Mouse (Mus musculus) liver, embryonic 11.5 days (tissue): ENCODE data around the gene Ylpm1. TPM values are rescaled to one million over a fixed set of nuclear protein-coding genes. Genes with fewer than 3 reads are reported as not detected.

ENCODE experiments used
- ATAC-seq: fragments of 200-750 bp; cut with Nextera tagmentation; replicated peaks from 2 replicates; pipeline ENCODE4 v1.8.0; 2017; ENCODE audit warnings: moderate number of reproducible peaks, mild to moderate bottlenecking, moderate TSS enrichment, moderate library complexity; ENCODE audit not compliant: low FRiP score
- DNase-seq: peaks from one replicate; pipeline ENCODE4 v3.0.0-alpha.2; 2017; ENCODE audit warnings: low spot score
- H3K27ac ChIP-seq: fragments of 300-500 bp; sonication (generic); 2 replicates; pipeline ENCODE4 v1.5.1; 2014; ENCODE audit warnings: mild to moderate bottlenecking, low read depth, low read length, control low read depth
- H3K27me3 ChIP-seq: fragments of 300-500 bp; sonication (generic); replicated peaks from 2 replicates; pipeline ENCODE4 v1.6.1; 2014; ENCODE audit warnings: low read length, mixed read lengths; ENCODE audit not compliant: control insufficient read depth, insufficient read depth
- H3K36me3 ChIP-seq: fragments of 300-500 bp; sonication (generic); 2 replicates; pipeline ENCODE4 v1.6.1; 2014; ENCODE audit warnings: mild to moderate bottlenecking, low read length, moderate library complexity, mixed read lengths; ENCODE audit not compliant: control insufficient read depth, insufficient read depth
- H3K4me1 ChIP-seq: fragments of 300-500 bp; sonication (generic); replicated peaks from 2 replicates; pipeline ENCODE4 v1.6.1; 2014; ENCODE audit warnings: low read length, mixed read lengths; ENCODE audit not compliant: control insufficient read depth, insufficient read depth
- H3K4me2 ChIP-seq: fragments of 300-500 bp; sonication (generic); 2 replicates; pipeline ENCODE4 v1.6.1; 2014; ENCODE audit warnings: mild to moderate bottlenecking, control low read depth, moderate library complexity
- H3K4me3 ChIP-seq: fragments of 300-500 bp; sonication (generic); 2 replicates; pipeline ENCODE4 v1.5.1; 2014; ENCODE audit warnings: low read depth, low read length, control low read depth
- H3K9ac ChIP-seq: fragments of 300-500 bp; sonication (generic); 2 replicates; pipeline ENCODE4 v1.6.1; 2014; ENCODE audit warnings: low read depth, low read length, control low read depth
- H3K9me3 ChIP-seq: fragments of 300-500 bp; sonication (generic); 2 replicates; pipeline ENCODE4 v1.6.1; 2016; ENCODE audit warnings: low read length, inconsistent platforms, mixed read lengths; ENCODE audit not compliant: control insufficient read depth
- WGBS: fragments of 180-500 bp; shearing (Covaris S2); extraction: QIAGEN DNeasy Blood & Tissue Kit; methylation state at CpG from one replicate; pipeline ENCODE4 v1.1.7; 2014; 5-methylcytosine and 5-hydroxymethylcytosine counted together
- polyA plus RNA-seq: library from polyadenylated mRNA; unstranded; fragments of >200 nt; fragmentation: Nextera tagmentation; extraction: Ambion mirVana; gene quantifications from 2 replicates; pipeline ENCODE4 v1.2.1, GENCODE M21; 2014

Ylpm1 gene
- polyA plus RNA-seq, 1 experiment from 2014 or later, result 30.7 TPM

DNA sequence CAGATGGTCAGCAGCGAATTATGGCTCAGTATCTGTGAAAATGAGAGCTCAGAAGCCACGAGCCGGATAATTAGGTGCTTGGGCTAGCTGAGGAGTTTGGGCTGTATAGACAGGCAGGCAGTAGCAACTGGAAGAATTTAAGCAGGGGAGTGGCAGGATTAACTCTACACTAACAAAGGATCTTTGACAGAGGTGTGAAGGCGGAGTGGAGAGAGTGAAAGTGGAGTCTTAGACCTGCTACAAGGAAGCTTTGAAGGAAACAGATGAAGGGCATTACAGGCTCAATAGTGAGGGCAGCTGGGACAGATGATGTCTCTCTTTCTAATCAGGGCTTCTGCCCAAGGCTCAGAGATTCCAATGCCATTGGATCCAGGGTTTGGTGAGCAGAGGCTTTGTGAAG lies 113.3 kb downstream of the Ylpm1 start:
- H3K4me3 ChIP-seq, result no peak overlapping the region
- ATAC-seq (no peak), DNase-seq (no peak)
- H3K27ac ChIP-seq, result 0 out of 2 replicates have a peak overlapping the region, but pooled peaks have one; percentile 85
- 0 out of 2 replicates have a peak, but pooled peaks cover 2% of the 10 kb centered on the region for H3K36me3 ChIP-seq
- peak overlapping the region; percentile 72 for H3K4me2 ChIP-seq
- no peaks in the 10 kb centered on the region for H3K27me3 ChIP-seq
- 72% methylated on average over 4 of the region's 4 CpGs for WGBS
- peaks cover 38% of the 10 kb centered on the region for H3K4me1 ChIP-seq
- no peaks in the 10 kb centered on the region for H3K9me3 ChIP-seq
- 0 out of 2 replicates have a peak overlapping the region, but pooled peaks have one; percentile 35 for H3K9ac ChIP-seq

GRCm38 (mm10) chr12:85110011-85110697 lies 114.0 kb downstream of the Ylpm1 start:
- Histone ChIP-seq H3K4me1 (peaks cover 38% of the 10 kb centered on the region), H3K4me3 (peak overlapping the region; percentile 78), H3K27me3 (no peaks in the 10 kb centered on the region), H3K4me2 (peak overlapping the region; percentile 72), H3K9ac (peak overlapping the region; percentile 82), H3K27ac (peak overlapping the region; percentile 85), H3K9me3 (no peaks in the 10 kb centered on the region), H3K36me3 (0 out of 2 replicates have a peak, but pooled peaks cover 2% of the 10 kb centered on the region)
- DNase-seq (no peak), ATAC-seq (no peak; the same call in none of the 2 replicates)
- 13% methylated on average over 18 of the region's 18 CpGs for WGBS

DNA sequence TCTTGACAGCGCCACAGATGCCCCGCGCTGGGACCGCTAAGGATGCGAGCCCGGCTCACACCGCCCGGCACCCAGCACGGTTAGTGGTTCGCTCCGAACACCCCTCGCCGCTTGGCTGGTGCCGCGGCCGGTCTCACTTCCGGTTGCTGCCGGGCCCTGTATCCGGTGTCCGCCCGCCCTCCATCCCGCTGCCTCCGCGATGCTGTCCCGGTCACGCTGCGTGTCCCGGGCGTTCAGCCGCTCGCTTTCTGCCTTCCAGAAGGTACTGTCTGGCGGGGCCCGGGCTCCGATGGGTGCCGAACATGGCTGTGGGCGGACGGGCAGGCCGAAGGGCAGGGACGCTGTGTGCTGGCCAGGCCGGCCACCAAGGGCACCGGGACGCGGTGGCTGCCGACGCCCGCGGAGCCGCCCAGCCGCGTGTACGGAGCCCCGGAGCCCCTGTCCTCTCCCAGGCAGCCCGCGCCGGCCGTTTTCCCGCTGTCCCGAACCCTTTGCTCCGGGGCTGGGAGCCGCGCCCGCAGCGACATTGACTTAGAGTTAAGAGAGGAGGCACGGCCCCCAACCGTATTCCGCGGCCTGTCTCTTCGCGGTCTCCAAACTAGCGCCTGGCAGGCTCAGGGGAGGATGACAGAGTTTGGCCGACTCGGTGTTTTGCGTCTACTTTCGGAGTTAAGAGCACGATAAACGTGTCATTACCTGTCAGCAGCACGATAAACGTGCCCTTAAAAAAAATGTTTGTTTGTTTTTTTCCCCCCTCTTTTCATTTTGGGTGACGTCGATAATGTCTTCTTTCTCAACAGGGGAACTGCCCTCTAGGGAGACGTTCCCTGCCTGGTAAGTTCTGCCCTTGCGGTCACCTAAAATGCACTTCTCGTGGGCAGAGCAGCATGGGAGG lies 114.8 kb downstream of the Ylpm1 start, which contains the start of the genes Prox2 and Dlst:
Gene Prox2, minus strand, starts transcription at position 62 of the 895 bp plus-strand sequence.
Gene Dlst, plus strand, starts transcription at position 136 of the 895 bp plus-strand sequence.
- Histone ChIP-seq H3K4me1 (peaks cover 38% of the 10 kb centered on the region), H3K4me3 (peak within 1 kb of the TSS; percentile 78), H3K9me3 (no peaks in the 10 kb centered on the region), H3K9ac (peak within 1 kb of the TSS; percentile 82), H3K4me2 (peak within 1 kb of the TSS; percentile 72), H3K27me3 (no peaks in the 10 kb centered on the region), H3K36me3 (peaks cover 4% of the 10 kb centered on the region; the same call in 1 of the 2 replicates), H3K27ac (peak within 1 kb of the TSS; percentile 85)
- under 1% methylated on average over 77 of the region's 83 CpGs for WGBS
- ATAC-seq (peak; percentile 91), DNase-seq (peak; percentile 92)

- peak overlapping the region; percentile 72 for H3K4me2 ChIP-seq
- peak overlapping the region; percentile 49 for H3K9ac ChIP-seq
Measured at GRCm38 (mm10) chr12:85112550-85113251, 116.6 kb downstream of the Ylpm1 start.

GRCm38 (mm10) chr12:85113337-85113736 lies 117.2 kb downstream of the Ylpm1 start:
- 89% methylated on average over 3 of the region's 3 CpGs for WGBS
- Histone ChIP-seq H3K4me1 (peaks cover 32% of the 10 kb centered on the region), H3K9me3 (no peaks in the 10 kb centered on the region), H3K9ac (peak overlapping the region; percentile 5; the same call in 1 of the 2 replicates), H3K4me2 (peak overlapping the region; percentile 72), H3K4me3 (peak overlapping the region; percentile 78), H3K36me3 (peaks cover 9% of the 10 kb centered on the region; the same call in 1 of the 2 replicates), H3K27ac (peak overlapping the region; percentile 14; the same call in 1 of the 2 replicates), H3K27me3 (no peaks in the 10 kb centered on the region)
- ATAC-seq (no peak), DNase-seq (no peak)

More at GRCm38 (mm10) chr12:85112550-85113251, 116.6 kb downstream of the Ylpm1 start:
- WGBS, result 75% methylated on average over 7 of the region's 7 CpGs
- no peak for DNase-seq
- ATAC-seq, result peak; percentile 63; the same call in 1 of the 2 replicates
- peak overlapping the region; percentile 78 for H3K4me3 ChIP-seq
- H3K4me1 ChIP-seq, result peaks cover 32% of the 10 kb centered on the region
- H3K36me3 ChIP-seq, result peaks cover 9% of the 10 kb centered on the region; the same call in 1 of the 2 replicates
- H3K27me3 ChIP-seq, result no peaks in the 10 kb centered on the region
- H3K9me3 ChIP-seq, result no peaks in the 10 kb centered on the region
- peak overlapping the region; percentile 14 for H3K27ac ChIP-seq

- Histone ChIP-seq H3K9ac (no peak overlapping the region), H3K27ac (no peak overlapping the region), H3K4me3 (no peak overlapping the region), H3K36me3 (peaks cover 15% of the 10 kb centered on the region), H3K4me1 (peaks cover 32% of the 10 kb centered on the region), H3K9me3 (no peaks in the 10 kb centered on the region), H3K27me3 (no peaks in the 10 kb centered on the region), H3K4me2 (peak overlapping the region; percentile 72)
- DNase-seq, result no peak
- no peak for ATAC-seq
- 89% methylated on average over 3 of the region's 3 CpGs for WGBS
Measured at GRCm38 (mm10) chr12:85113917-85114316, 117.8 kb downstream of the Ylpm1 start.

DNA sequence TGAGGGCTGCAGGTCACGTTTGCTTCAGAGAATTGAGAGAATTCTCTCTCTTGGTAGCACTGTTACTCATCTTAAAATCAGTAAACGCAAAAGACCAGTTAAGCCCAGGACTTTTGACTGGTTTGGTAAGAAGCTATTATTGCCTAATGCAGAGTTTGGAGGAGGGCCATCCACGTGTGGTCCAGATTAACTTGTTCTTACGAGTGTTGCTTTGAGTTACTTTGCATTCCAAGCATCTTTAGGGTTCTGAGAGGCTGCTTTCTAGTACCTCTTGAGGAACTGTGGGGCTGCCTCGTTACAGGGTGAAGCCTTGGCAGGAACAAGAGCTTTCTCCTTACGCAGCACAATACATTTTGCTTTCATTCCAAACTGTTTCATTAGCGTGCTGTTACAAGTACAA lies 119.6 kb downstream of the Ylpm1 start:
- H3K4me3 ChIP-seq, result no peak overlapping the region
- peaks cover 22% of the 10 kb centered on the region for H3K4me1 ChIP-seq
- no peaks in the 10 kb centered on the region for H3K9me3 ChIP-seq
- no peak overlapping the region for H3K4me2 ChIP-seq
- WGBS, result 86% methylated on average over 7 of the region's 7 CpGs
- H3K9ac ChIP-seq, result no peak overlapping the region
- DNase-seq (no peak), ATAC-seq (no peak)
- no peak overlapping the region for H3K27ac ChIP-seq
- peaks cover 19% of the 10 kb centered on the region for H3K36me3 ChIP-seq
- H3K27me3 ChIP-seq, result no peaks in the 10 kb centered on the region
